Mouse (Mus musculus) heart, adult 2 months (tissue): ENCODE measurements around the gene Krt20.

Experiments
- CTCF ChIP-seq: fragments of 200-600 bp; IDR thresholded peaks from 2 replicates; pipeline ENCODE4 v1.8.1; 2022; ENCODE audit warnings: antibody characterized with exemption, mild to moderate bottlenecking, moderate library complexity
- EP300 ChIP-seq: fragments of 200-500 bp; IDR thresholded peaks from 2 replicates; pipeline ENCODE4 v1.6.1; 2011; ENCODE audit warnings: low read depth, low read length, control low read depth; ENCODE audit not compliant: insufficient read depth
- POLR2A ChIP-seq: fragments of 200-500 bp; IDR thresholded peaks from 2 replicates; pipeline ENCODE4 v1.6.1; 2011; ENCODE audit warnings: mild to moderate bottlenecking, low read depth, low read length, control low read depth; ENCODE audit not compliant: insufficient read depth

- TF ChIP-seq POLR2A = no peak
- no peak for TF ChIP-seq CTCF
- TF ChIP-seq EP300 = no peak
Measured at GRCm38 (mm10) chr11:99388661-99389060, 49.3 kb downstream of the Krt20 start.
